8 mouse cellular contexts compared by ENCODE assay signal in genomic region chr3:152761116-152761515, GRCm38 (mm10). TPM values are rescaled to one million over a fixed set of nuclear protein-coding genes. Genes with fewer than 3 reads are reported as not detected.
A peak's percentile ranks its signal among the peaks of the same experiment; 100 is the strongest.
DNase-seq lines count a peak whose midpoint lies in the region.

No protein-coding gene starts in this region.

- H3K27ac ChIP-seq in heart, embryonic 10.5 days = no peak overlapping the region

- H3K4me3 ChIP-seq in heart, embryonic 10.5 days = no peak overlapping the region

- no peaks in the 10 kb centered on the region for H3K27me3 ChIP-seq in heart, embryonic 10.5 days (ENCODE audit: insufficient read depth, poor library complexity, severe bottlenecking)

- H3K9me3 ChIP-seq in heart, embryonic 10.5 days = no peaks in the 10 kb centered on the region

- 27% methylated on average over 7 of the region's 7 CpGs for WGBS in heart, embryonic 10.5 days

- H3K36me3 ChIP-seq in heart, embryonic 10.5 days = no peaks in the 10 kb centered on the region

- peak; percentile 14 to 67 for DNase-seq in heart, adult 18-20 months
- no peak for DNase-seq in heart, embryonic 10.5 days (ENCODE audit: low spot score)
- DNase-seq in 3T3-L1 (ENCODE audit: low read depth, low spot score) (peak; percentile 77), MN1 (ENCODE audit: low spot score) (peak; percentile 57)
- peak; percentile 41 for DNase-seq in embryo, embryonic 9.5 days (ENCODE audit: extremely low spot score)
- DNase-seq in layer of hippocampus, postnatal 25 days (ENCODE audit: extremely low spot score in 1 of 2, low spot score in 1 of 2) = peak; percentile 40 to 67
- peak; percentile 76 for DNase-seq in retina, embryonic 14.5 days (ENCODE audit: low spot score)
- no peak for DNase-seq in ovary, adult 18-20 months (ENCODE audit: low spot score)

- H3K4me1 ChIP-seq in heart, embryonic 10.5 days = peaks cover 54% of the 10 kb centered on the region

RNA-seq across cellular contexts. Expression of gene Pigk, which starts 47.2 kb away (rescaled TPM):
- 10 to 100 TPM; 23.1 to 29.8 TPM for total RNA-seq in heart, adult 18-20 months (2021)
- polyA plus RNA-seq in heart, embryonic 10.5 days (2016; fragmentation: Nextera tagmentation; extraction: Ambion mirVana) = 39.8 and 47.3 TPM in 2 replicates
- total RNA-seq in layer of hippocampus, postnatal 25 days (2021) = 10 to 100 TPM; 45.1 to 47.1 TPM

Comparison
In these comparisons a context has a peak if more than half of its experiments do, and no peak if none do; other contexts are left out.
1. DNase-seq: peak in heart, adult 18-20 months (2 of 2), 3T3-L1 (single experiment), MN1 (single experiment), embryo, embryonic 9.5 days (single experiment), layer of hippocampus, postnatal 25 days (2 of 2) and retina, embryonic 14.5 days (single experiment); none in heart, embryonic 10.5 days (single experiment) and ovary, adult 18-20 months (single experiment).